Mouse (Mus musculus) macrophage (primary cell): ENCODE measurements around the gene Slc37a1. TPM values are rescaled to one million over a fixed set of nuclear protein-coding genes. Genes with fewer than 3 reads are reported as not detected.

Source experiments
- H3K27ac ChIP-seq: fragments of 350-480 bp; formaldehyde crosslinking; 2 replicates; pipeline ENCODE4 v1.9.0; 2021
- H3K36me3 ChIP-seq: fragments of 350-480 bp; formaldehyde crosslinking; 2 replicates; pipeline ENCODE4 v1.9.0; 2021; ENCODE audit errors: inconsistent target
- H3K4me3 ChIP-seq: fragments of 350-480 bp; formaldehyde crosslinking; 2 replicates; pipeline ENCODE4 v1.9.0; 2021; ENCODE audit errors: inconsistent target
- H3K79me2 ChIP-seq: fragments of 350-480 bp; formaldehyde crosslinking; 2 replicates; pipeline ENCODE4 v1.9.0; 2021; ENCODE audit errors: inconsistent target
- WGBS: methylation state at CpG from one replicate; pipeline ENCODE4 v1.1.7; 2026; ENCODE audit warnings: inconsistent platforms; ENCODE audit not compliant: missing documents; 5-methylcytosine and 5-hydroxymethylcytosine counted together
- polyA plus RNA-seq: library from polyadenylated mRNA; stranded (reverse); fragments of 250-400 nt; gene quantifications from 3 replicates; pipeline ENCODE4 v1.2.4, GENCODE M21; 2018; ENCODE audit warnings: inconsistent platforms

Slc37a1 gene
- polyA plus RNA-seq, 1 experiment from 2014 or later = 7.9 TPM

DNA sequence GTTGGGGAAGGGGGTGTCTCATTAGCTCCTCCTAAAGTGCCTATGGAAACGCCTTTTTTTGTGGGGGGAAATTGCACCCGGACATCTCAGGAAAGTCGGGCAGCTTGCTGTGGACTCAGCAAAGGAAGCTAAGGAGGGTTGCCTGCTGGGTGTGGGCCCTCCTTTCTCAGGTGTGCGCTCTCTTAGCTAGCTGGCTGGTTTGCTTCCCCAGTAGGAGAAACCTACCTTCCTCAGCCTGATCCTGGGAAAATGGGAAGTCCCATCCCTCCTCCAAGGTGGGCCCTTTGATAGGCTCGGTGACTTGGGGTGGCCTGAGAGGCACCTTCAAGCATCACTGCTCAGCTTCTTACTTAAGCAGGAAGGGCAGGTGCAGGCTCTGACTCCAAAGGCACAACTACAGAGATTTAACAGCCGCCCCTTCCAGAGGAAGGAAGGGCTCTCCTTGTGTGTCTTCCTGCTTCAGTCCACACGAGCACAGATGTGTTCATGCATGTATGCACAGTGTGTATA is 100.2 kb downstream of the Slc37a1 start:
- no peak overlapping the region for H3K27ac ChIP-seq
- no peaks in the 10 kb centered on the region for H3K36me3 ChIP-seq
- H3K4me3 ChIP-seq = no peak overlapping the region
- WGBS = 6% methylated on average over 7 of the region's 7 CpGs
- H3K79me2 ChIP-seq = no peaks in the 10 kb centered on the region

DNA sequence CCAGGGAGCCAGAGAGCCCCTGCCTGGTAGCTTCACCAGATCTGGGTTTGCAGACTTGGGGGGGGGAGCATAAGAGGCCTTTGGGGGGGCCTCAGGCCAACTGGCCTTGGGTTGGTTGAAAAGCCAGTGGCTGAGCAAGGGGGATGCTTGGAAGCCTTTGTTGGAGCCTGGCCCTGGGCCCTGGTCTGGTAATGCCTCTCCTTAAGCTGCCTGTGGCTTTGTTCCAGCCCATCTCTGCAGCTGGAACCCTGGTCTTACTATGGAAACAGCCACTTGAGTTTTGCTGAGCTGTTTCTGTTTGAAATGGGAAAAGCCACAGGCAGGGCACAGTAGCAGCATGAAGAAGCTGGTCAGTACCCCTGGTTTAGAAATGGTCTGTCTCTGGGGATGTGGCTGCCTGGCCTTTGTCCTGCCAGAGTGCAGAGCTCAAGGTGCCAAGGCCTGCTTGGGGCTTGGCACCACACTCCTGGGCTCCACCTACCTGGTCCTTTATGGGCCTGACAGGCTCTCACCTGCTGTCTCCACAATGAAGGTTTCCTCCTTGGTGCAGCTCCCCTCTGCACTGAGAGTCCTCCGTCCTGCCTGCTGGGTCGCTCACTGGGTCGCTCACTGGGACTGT is 102.9 kb downstream of the Slc37a1 start:
- no peak overlapping the region for H3K4me3 ChIP-seq
- no peaks in the 10 kb centered on the region for H3K36me3 ChIP-seq
- H3K27ac ChIP-seq = no peak overlapping the region
- 95% methylated on average over 3 of the region's 3 CpGs for WGBS
- H3K79me2 ChIP-seq = no peaks in the 10 kb centered on the region

DNA sequence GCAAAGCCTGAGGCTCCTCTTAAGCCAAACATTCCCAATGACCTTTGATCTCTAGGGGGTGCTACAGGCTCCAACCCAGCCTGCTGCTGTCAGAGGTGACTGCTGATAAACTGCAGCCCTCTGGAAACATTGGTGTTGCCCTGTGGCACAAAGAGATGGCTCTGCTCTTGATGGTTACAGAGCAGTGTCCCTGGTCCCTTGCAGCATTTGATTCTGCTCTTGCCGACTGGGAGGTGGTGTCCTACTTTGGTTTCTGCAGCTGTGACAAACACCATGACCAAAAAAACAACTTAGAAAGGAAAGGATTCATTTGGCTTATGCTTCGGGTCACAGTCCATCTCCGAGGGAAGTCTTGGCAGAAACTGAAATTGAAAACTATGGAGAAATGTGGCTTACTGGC is 104.9 kb downstream of the Slc37a1 start:
- no peak overlapping the region for H3K4me3 ChIP-seq
- WGBS = 88% methylated on average over 3 of the region's 3 CpGs
- H3K36me3 ChIP-seq = no peaks in the 10 kb centered on the region
- no peaks in the 10 kb centered on the region for H3K79me2 ChIP-seq
- H3K27ac ChIP-seq = no peak overlapping the region

DNA sequence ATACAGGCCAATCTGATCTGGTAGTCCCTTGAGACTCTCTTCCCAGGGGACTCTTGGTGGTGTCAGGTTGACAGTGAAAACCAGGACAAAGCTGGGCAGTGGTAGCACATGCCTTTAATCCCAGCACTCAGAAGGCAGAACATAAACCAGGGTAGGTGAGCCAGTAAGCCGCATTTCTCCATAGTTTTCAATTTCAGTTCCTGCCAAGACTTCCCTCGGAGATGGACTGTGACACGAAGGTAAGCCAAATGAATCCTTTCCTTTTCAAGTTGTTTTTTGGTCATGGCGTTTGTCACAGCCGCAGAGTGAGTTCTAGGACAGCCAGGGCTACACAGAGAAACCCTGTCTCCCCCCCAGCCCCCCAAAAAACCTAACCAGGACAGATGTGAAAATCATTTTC is 105.4 kb downstream of the Slc37a1 start:
- H3K4me3 ChIP-seq = no peak overlapping the region
- H3K27ac ChIP-seq = no peak overlapping the region
- H3K36me3 ChIP-seq = no peaks in the 10 kb centered on the region
- H3K79me2 ChIP-seq = no peaks in the 10 kb centered on the region
- WGBS = 85% methylated on average over 5 of the region's 5 CpGs

DNA sequence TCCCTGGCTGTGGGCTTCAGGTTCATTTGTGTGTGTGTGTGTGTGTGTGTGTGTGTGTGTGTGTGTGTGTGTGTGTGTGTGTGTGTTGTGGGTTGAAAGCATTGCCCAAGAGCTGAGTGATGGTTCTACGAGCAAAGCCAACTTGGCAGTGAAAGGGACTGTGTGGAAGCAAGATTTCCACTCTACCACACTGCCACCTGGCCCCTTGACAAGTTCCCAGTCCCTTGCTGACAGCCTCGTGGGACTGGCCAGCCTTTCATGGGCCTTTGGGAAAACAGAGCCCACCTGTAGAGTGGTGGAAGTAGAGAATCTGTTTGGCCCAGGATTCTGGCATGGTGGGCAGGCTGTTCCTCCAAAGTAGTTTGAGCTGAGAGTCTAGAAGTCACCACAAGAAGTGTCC is 107.2 kb downstream of the Slc37a1 start:
- H3K36me3 ChIP-seq = no peaks in the 10 kb centered on the region
- no peak overlapping the region for H3K4me3 ChIP-seq
- no peaks in the 10 kb centered on the region for H3K79me2 ChIP-seq
- WGBS = 42% methylated on average over 2 of the region's 2 CpGs
- H3K27ac ChIP-seq = no peak overlapping the region

DNA sequence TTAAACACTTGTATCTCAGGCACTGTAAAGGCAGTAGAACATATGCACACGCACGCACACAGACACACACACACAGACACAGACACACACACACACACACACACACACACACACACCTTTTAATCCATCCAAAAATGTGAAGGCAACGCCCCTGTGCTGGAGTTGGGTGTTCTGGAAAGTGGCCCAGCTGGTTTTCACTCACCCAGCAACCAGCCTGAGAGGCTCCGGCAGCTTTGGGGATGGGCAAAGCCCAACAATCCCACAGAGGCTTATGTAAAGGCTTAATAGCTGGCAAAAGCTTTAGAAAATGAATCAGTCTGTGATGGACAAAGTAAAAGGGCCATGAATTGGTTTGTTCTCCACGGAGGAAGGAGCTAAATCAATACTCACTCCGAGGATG is 113.7 kb downstream of the Slc37a1 start:
- no peak overlapping the region for H3K4me3 ChIP-seq
- 97% methylated on average over 5 of the region's 6 CpGs for WGBS
- H3K27ac ChIP-seq = no peak overlapping the region
- no peaks in the 10 kb centered on the region for H3K79me2 ChIP-seq
- no peaks in the 10 kb centered on the region for H3K36me3 ChIP-seq

Other genes starting within 250 kb of the Slc37a1 start
- gene Abcg1, start 229.1 kb upstream of the Slc37a1 start, polyA plus RNA-seq = 23.2 to 132 TPM (median 107 TPM) in 3 replicates
- not detected in 3 replicates for gene Tff3, start 157.1 kb upstream of the Slc37a1 start, polyA plus RNA-seq
- gene Tff2, start 142.5 kb upstream of the Slc37a1 start, polyA plus RNA-seq = not detected in 3 replicates
- gene Tff1, start 121.5 kb upstream of the Slc37a1 start, polyA plus RNA-seq = not detected in 3 replicates
- not detected in 3 replicates for gene Tmprss3, start 87.8 kb upstream of the Slc37a1 start, polyA plus RNA-seq
- 0.04 to 0.24 TPM in 2 of 3 replicates, not detected in the other for gene Ubash3a, start 78.9 kb upstream of the Slc37a1 start, polyA plus RNA-seq
- gene Rsph1, start 9.4 kb upstream of the Slc37a1 start, polyA plus RNA-seq = 0.33 to 0.92 TPM (median 0.59 TPM) in 3 replicates
- gene Pde9a, start 99.4 kb downstream of the Slc37a1 start, polyA plus RNA-seq = not detected in 3 replicates
- 4.1 to 9.5 TPM (median 9.2 TPM) in 3 replicates for gene Wdr4, start 233.2 kb downstream of the Slc37a1 start, polyA plus RNA-seq
- gene Ndufv3, start 233.3 kb downstream of the Slc37a1 start, polyA plus RNA-seq = 192 to 199 TPM (median 195 TPM) in 3 replicates